Mouse (Mus musculus) spleen, adult 2 months (tissue): ENCODE measurements around the gene Nfic.

Source experiments
- CTCF ChIP-seq: fragments of 200-500 bp; IDR thresholded peaks from 2 replicates; pipeline ENCODE4 v1.5.1; 2011; ENCODE audit warnings: mild to moderate bottlenecking, inconsistent platforms; ENCODE audit not compliant: insufficient read depth, insufficient read length, insufficient replicate concordance; ENCODE audit errors: extremely low read depth
- POLR2A ChIP-seq: fragments of 200-500 bp; IDR thresholded peaks from 2 replicates; pipeline ENCODE4 v1.6.1; 2011; ENCODE audit warnings: low read depth, low read length, inconsistent platforms

- TF ChIP-seq POLR2A (no peak), CTCF (no peak)
Measured at GRCm38 (mm10) chr10:81379809-81380378, 75.5 kb downstream of the Nfic start.
